Mouse (Mus musculus): ENCODE measurements around the gene Cox8b.

Gene Cox8b

GRCm38 (mm10) chr7:140859997-140860396, 40.2 kb downstream of the Cox8b start:
- no peak for DNase-seq

- no peak for DNase-seq
Measured at GRCm38 (mm10) chr7:140858746-140859145, 41.5 kb downstream of the Cox8b start.

- DNase-seq, result no peak
Measured at GRCm38 (mm10) chr7:140857550-140858505, 42.4 kb downstream of the Cox8b start, which contains the start of gene Bet1l. Gene Bet1l (minus strand): TSS chr7:140857577.

GRCm38 (mm10) chr7:140856785-140857549, 43.3 kb downstream of the Cox8b start, which contains the start of gene Ric8a:
Gene Ric8a (plus strand): TSS chr7:140856957.
- peak; percentile 90 for DNase-seq

- peak; percentile 94 for DNase-seq
Measured at GRCm38 (mm10) chr7:140855860-140856784, 44.1 kb downstream of the Cox8b start, which contains the start of gene Gm45785. Gene Gm45785 (minus strand): TSS chr7:140856331.

- no peak for DNase-seq
Measured at GRCm38 (mm10) chr7:140855181-140855580, 45.1 kb downstream of the Cox8b start.

GRCm38 (mm10) chr7:140854483-140854882, 45.8 kb downstream of the Cox8b start:
- no peak for DNase-seq

- DNase-seq, result peak; percentile 73
Measured at GRCm38 (mm10) chr7:140853386-140853785, 46.9 kb downstream of the Cox8b start.

- DNase-seq, result no peak
Measured at GRCm38 (mm10) chr7:140851916-140852315, 48.3 kb downstream of the Cox8b start.
